Mouse (Mus musculus): ENCODE data around the gene Fhl1.

DNA sequence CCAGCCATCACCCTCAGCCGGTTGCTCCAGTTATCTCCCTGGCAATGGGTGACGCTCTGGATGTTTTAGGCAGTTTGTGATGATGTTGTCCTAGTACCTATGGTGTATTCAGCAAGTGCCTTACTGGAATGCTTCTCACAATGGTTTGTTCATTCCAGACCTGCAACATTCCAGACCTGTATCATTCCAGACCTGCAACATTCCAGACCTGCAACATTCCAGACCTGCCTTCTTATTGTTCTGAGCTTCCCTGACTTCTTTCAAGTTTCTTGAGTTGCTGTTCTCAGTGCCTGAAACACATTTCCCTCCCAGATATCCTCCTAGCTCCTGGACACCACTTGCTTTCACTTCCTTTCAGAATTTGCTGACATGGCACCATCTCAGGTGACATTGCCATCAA lies 37.0 kb upstream of the Fhl1 start:
- no peak for TF ChIP-seq CTCF (IDR thresholded peaks at IDR 0.05; ENCODE audit: borderline replicate concordance, insufficient read depth, low read length)
- TF ChIP-seq POLR2A (IDR thresholded peaks at IDR 0.05; ENCODE audit: low read depth, low read length), result no peak

Data from embryonic fibroblast, embryonic 13.5 days (primary cell).